Mouse (Mus musculus) adrenal gland, postnatal 36 days (tissue): ENCODE results near the gene Gm11172. TPM values are rescaled to one million over a fixed set of nuclear protein-coding genes. Genes with fewer than 3 reads are reported as not detected.

ENCODE experiments used
- DNase-seq, 2 experiments: peaks; one replicate each; pipeline ENCODE4 v3.0.0; 2021; ENCODE audit warnings: mixed read lengths in 1 of 2
- long read RNA-seq, 2 experiments: library from polyadenylated mRNA; stranded (forward); transcript quantifications; one replicate each; pipeline ENCODE4 v2.0.0; 2021; ENCODE audit warnings: borderline sequencing depth in 2 of 2
- total RNA-seq, 2 experiments: library from RNA; stranded (reverse); gene quantifications; 2 replicates each; pipeline ENCODE4 v1.2.3; 2021

Gm11172 gene
- not detected for total RNA-seq
- long read RNA-seq, experiment 1, result 0 reads
- long read RNA-seq, experiment 2, result 0 reads

GRCm38 (mm10) chr16:10812865-10813371 lies at the start of gene Gm11172:
Gene Gm11172 (plus strand): TSS chr16:10812915.
- DNase-seq, result no peak

DNA sequence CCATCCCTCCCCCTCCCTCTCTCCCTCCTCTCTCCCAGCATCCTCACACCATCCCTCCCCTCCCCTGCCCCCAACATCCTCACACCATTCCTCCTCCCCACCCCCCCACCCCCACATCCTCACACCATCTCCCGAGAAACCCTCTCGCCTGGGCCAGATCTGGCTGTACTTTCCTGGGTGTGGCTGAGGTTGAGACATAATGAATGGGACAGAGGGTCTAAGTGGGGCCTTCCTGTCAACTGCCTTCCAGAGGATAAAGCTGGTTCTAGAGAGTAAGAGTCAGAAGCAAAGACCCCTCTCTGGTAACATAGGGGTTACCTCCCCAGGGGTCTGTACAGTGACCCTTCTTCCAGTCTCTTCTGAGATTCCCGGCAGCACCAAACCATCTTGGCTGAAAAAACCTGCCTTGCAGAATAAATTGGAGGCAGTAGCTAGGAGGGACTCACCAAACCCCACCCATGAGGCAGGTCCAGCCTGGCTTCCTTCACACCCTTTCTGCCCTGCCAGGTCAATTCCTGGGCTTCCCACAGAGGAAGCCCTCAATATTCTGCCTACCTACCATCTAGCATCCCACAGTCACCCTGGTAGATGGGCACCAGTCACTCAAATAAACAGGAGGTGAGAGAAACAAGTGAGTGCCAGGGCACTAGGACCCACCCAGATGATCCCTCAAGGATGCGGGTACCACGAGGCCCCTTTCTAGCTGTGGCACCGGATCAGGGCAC lies 49.0 kb upstream of the Gm11172 start:
- no peak for DNase-seq

DNA sequence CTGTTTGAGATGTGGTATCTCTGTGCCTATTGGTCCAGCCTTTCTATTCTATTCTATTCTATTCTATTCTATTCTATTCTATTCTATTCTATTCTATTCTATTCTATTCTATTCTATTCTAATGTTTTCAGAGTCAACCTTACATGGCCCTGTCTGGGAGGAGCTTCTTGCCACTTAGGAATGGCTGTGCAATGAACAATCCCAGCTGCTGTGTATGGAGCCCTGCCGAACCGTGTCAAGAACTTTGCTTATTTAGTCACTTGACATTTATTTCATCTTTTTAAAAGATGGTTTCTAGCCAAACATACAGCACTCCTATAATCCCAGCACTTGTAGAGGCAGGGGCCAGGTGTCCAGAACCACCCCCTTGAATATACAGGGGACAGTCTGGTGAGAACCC lies 48.4 kb upstream of the Gm11172 start:
- DNase-seq, result no peak

GRCm38 (mm10) chr16:10767158-10767557 lies 45.6 kb upstream of the Gm11172 start:
- DNase-seq, result peak; percentile 59 to 87

- peak; percentile 72 to 80 for DNase-seq
Measured at GRCm38 (mm10) chr16:10768821-10769220, 43.9 kb upstream of the Gm11172 start.

GRCm38 (mm10) chr16:10769661-10770060 lies 43.1 kb upstream of the Gm11172 start:
- peak in 1 of 2 experiments; percentile 61 for DNase-seq

DNA sequence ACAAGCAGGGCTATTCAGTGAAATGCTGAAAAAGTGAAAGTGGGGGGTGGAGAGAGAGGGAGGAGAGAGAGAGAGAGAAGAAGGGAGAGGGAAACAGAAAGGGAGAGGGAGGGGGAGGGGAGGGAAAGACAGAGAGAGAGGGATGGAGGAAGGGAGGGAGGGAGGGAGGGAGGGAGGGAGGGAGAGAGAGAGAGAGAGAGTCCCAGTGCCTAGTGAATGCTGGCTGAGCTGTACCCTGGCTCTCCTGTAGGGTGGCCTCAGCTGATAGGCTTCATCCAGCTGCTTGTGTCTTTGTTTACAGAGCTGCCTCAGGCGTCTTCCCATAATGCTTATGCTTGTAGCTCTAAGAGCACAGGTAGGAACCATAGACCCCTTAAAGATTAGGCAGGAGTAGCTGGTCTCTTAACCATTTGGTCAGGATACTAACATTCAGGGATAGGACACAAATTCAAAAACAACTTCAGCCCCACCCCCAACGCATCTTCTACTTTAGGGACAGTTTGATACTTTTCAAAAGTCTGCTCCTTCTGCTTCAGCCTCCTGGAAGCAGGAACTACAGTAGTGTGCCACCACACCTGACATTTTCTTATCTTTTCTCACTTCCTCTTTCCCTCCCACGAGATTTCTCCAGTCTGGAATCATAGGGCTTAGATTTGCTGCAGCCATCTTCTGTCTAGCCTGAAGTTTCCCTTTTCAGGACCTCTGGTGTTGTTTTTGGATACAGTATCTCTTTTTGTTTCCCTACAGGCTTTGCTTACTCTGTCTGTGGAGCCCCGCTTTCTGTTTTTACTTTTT lies 42.0 kb upstream of the Gm11172 start:
- no peak for DNase-seq

GRCm38 (mm10) chr16:10771769-10772510 lies 40.8 kb upstream of the Gm11172 start:
- peak; percentile 52 to 56 for DNase-seq

- no peak for DNase-seq
Measured at GRCm38 (mm10) chr16:10773543-10773942, 39.2 kb upstream of the Gm11172 start.

GRCm38 (mm10) chr16:10774726-10775125 lies 38.0 kb upstream of the Gm11172 start:
- peak; percentile 39 to 53 for DNase-seq

GRCm38 (mm10) chr16:10776322-10776721 lies 36.4 kb upstream of the Gm11172 start:
- peak; percentile 63 to 71 for DNase-seq

DNA sequence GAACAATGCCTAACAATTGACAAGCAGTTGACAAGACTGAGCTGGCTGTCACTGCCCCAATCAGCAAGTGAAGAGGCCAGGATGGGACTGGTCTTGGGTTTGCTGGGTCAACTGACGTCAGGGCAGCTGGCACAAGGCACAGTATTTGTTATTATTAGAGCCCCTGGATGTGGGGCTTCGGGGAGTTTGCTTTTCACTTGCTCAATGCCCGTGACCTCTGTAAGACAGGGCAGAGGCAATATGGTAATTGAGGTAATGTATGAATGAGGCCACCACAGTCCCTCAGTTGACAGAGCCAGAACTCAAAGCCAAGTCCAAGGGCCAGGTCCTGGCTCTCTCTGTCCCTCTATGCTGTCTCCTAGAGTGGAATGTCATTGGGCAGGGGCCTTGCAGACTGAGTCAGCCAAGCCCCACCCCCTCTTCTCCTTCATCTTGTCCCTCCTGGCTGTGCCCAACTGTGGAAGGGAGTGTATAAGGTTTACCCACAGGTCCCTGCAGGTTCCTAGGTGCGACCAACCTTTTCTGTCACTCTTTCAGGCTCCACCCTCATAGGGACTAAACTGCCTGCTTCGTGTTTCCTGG lies 35.0 kb upstream of the Gm11172 start:
- peak; percentile 48 to 53 for DNase-seq

GRCm38 (mm10) chr16:10780631-10781120 lies 32.0 kb upstream of the Gm11172 start:
- no peak for DNase-seq

DNA sequence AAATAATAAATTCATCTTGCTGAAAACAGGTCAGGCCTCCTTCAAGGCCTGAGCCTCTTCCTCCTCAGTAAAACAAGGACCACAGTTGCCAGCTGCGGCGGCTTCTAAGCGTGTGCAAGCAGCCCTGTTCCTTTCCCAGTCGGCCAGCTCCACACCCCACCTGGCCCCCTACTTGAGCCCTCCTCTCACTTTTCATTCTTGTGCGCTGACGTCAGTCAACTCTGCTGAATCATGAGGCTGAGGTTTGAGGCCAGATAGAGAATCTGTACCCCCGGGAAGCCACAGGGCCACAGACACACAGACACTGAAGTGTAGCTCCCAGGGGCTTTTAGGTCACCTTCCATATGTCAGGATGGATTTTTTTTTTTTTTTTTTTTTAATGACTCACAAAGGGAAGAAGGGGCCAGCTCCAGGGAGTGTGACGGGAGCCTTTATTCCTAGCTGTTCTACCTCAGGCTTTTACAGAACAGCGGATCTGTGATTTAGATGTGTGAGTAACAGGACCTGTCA lies 30.8 kb upstream of the Gm11172 start:
- peak in 1 of 2 experiments; percentile 52 for DNase-seq

DNA sequence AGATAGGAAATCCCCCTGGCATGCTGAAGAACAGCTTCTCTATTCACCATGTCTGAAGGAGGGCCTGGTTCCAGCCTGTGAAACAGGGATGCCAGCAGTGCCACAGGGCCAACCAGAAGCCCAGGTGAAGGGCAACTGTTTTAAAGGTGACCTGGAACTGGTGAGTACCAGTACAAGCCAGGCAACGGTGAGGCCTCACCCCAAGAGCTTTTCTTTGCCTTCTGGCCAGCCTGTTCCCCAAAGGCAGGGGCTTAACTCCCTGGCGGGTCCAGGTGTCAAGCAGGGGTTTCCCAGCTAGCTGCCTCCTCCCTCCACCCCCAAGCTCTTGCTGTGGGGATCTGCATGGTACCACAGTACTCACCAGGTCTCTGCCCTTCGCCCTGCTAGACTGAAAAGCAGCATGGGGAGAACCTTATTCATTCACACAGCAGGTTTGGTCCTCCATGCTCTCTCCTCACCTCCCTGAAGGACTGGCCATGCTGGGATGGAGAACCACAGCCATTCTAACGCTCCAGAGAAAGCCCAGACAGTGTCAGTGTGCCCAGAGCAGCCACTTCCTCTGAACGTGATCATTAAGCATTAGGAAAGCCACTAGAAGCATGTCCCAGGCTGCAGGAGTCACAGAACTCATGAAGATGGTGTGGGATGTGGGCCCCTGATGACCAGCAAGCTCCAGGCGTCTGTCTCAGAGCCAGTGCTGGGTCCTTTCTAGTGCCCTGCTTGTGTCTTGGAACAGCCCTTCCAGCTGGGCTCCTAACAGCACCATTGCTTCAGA lies 30.2 kb upstream of the Gm11172 start:
- no peak for DNase-seq

GRCm38 (mm10) chr16:10783152-10783434 lies 29.6 kb upstream of the Gm11172 start:
- DNase-seq, result no peak

DNA sequence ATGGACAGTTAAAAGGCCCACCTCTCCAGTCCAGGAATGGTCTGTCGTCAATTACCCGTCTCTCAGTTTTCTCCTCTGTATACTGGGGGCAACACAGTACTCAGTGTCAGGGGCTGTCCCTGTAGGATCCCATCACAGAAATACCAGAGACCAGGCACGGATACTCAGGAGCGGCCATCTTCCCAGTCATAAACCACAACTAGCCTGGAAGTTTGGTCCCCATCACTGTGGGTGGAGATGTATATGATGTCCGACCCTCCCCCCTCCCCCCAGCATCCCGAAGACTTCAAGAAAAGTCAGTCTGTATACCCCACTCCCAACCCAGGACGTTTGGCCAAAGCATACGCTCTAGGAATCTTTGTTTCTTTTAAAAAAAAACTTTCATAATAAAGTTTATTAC lies 29.3 kb upstream of the Gm11172 start:
- DNase-seq, result no peak

DNA sequence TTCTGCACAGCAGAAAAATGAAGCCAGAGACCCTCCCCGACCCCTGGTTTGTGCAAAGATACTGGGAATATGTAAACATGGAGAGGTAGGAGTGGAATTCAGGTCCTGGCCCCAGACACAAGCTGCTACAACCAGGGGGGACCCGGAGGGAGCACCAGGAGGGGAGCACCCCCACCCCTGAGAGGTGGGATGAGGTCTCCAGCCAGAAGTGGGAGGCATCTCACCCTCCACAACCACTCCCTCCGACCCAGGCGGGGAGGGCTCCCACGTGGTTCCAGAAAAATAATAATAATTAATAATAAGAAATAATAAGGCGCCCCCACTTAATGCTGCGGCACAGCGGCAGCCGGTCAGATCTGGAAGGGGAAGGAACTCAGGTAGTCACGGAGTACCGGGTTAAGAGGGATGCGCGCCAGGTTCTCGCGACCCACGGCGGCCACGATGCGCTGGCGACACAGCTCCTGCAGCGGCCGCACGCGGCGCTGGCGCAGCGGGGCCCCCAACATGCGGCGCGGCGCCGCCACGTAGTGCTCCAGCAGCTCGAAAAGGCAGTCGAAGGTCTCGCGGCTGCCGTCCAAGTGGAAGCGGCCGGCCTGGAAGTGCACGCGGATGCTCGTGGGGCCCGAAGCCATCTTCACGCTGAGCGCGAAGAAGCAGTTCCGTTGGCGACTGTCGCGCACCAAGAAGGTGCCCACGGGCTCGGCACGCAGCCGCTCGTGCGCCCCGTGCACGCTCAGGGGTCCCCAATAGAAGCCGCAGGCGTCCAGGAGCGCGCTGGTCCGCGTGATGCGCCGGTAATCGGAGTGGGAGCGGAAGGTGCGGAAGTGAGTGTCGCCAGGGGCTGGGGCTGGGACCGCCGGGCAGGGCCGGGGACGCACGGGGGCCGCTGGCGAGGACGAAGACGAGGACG lies 28.6 kb upstream of the Gm11172 start:
- peak; percentile 61 to 76 for DNase-seq

DNA sequence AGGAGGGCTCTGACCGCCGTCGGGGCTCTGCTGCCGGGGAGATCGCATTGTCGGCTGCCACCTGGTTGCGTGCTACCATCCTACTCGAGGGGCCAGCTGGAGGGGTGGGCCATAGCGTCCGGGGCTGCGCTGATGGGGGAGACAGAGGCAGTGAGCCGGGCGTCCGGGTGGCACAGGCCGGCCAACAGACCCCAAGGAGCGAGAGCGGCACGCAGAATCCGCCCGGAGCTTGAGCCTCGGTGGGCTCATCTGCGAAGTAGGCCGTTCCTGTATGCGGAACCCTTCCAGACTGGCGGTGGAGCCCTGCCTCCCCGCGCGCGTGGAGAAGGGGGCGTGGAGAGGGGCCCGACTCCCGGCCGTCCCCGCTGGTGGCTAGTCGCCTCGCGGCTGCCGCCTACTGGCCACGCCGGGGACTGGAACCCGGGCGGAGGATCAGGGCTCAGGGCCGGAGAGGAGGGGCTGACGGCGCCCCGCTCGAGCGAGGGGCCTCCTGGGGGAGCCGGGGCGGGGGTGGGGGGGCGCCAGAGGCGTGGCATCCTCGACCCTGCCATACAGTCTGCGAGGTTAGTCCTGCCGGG lies 27.8 kb upstream of the Gm11172 start:
- DNase-seq, result peak; percentile 94 to 96
